Mouse (Mus musculus): ENCODE measurements around the gene BC005624. TPM values are rescaled to one million over a fixed set of nuclear protein-coding genes. Genes with fewer than 3 reads are reported as not detected.
A peak's percentile ranks its signal among the peaks of the same experiment; 100 is the strongest.

Gene BC005624
- total and polyA plus RNA-seq, 3 experiments: 39.6 to 63.0 TPM; not detected in 1

GRCm38 (mm10) chr2:30928893-30929482 lies 53.0 kb downstream of the BC005624 start (continued):
- TF ChIP-seq NRF1 (IDR thresholded peaks at IDR 0.05; ENCODE audit: insufficient read depth, low read depth, low read length, poor library complexity, severe bottlenecking) (no peak), TBP (IDR thresholded peaks at IDR 0.05; ENCODE audit: low read depth, low read length) (peak; percentile 81)

DNA sequence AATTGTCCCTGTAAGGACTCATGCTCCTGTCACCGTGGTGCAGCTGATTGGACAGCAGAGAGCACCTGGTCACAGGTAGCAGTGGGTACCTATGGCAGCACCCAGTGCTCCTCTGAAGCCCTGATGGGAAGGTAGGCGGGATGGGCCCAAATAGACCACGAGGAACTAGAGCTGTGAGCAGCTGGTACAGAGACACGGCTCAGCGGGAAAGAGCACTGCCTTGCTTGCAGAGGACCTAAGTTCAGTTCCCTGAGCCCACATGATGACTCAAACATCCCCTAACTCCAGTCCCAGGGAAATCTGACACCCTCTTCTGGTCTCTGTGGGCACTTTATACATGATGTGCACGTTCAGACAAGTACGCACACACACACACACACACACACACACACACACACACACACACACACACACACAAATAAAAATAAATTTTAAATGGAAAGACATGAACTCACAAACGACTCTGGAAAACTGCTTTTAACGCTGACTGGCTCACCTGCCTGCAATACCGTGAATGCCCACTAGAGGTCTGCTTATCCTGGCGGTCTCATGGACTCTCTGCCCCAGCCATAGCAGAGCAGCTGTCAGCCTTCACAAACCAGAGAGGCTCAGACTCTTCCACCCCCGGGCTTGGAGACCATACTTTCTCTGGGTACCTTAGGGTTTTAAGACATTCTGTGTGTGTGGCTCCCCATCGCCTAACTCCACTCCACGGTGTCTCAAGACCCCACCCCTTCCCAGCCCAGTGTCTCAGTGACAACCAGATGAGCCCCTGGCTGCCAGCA lies 54.0 kb downstream of the BC005624 start:
- no peaks in the 10 kb centered on the region for H3K36me3 ChIP-seq (ENCODE audit: control insufficient read depth in 1 of 2, insufficient read depth in 2 of 2, low read length in 2 of 2)
- H3K27ac ChIP-seq (ENCODE audit: control insufficient read depth, low read depth, low read length): peak overlapping the region; percentile 60
- no peaks in the 10 kb centered on the region; a peak in 1 of 4 replicates for H3K27me3 ChIP-seq (ENCODE audit: control insufficient read depth in 1 of 2, insufficient read depth in 2 of 2, low read length in 2 of 2)
- no peaks in the 10 kb centered on the region for H3K9me3 ChIP-seq (replicated peaks; ENCODE audit: insufficient read depth, low read length)
- H3K9ac ChIP-seq (ENCODE audit: control insufficient read depth, low read depth, low read length, poor library complexity, severe bottlenecking): peak overlapping the region; percentile 61
- H3K4me1 ChIP-seq (ENCODE audit: control insufficient read depth in 1 of 2, insufficient read depth in 2 of 2, low read length in 2 of 2): peaks cover 0 to 12% of the 10 kb centered on the region in 2 experiments; a peak in 3 of 4 replicates
- H3K4me3 ChIP-seq (ENCODE audit: control insufficient read depth in 1 of 2, insufficient read depth in 1 of 2, low read depth in 2 of 2, low read length in 2 of 2): peak overlapping the region; percentile 41 to 45
- DNase-seq (ENCODE audit: low read depth, low spot score): peak; percentile 91
- TF ChIP-seq MXI1 (IDR thresholded peaks at IDR 0.05; ENCODE audit: low read depth, low read length) (no peak; the same call in 1 of the 2 replicates), GATA1 (IDR thresholded peaks at IDR 0.05; ENCODE audit: low read depth, low read length) (0 out of 2 replicates have a peak, but pooled peaks have one; percentile 6), E2F4 (IDR thresholded peaks at IDR 0.05; ENCODE audit: borderline replicate concordance, low read depth, low read length) (no peak), MAZ (IDR thresholded peaks at IDR 0.05; ENCODE audit: low read depth, low read length) (0 out of 2 replicates have a peak, but pooled peaks have one; percentile 19), MYB (IDR thresholded peaks at IDR 0.05; ENCODE audit: low read depth, low read length) (no peak), HCFC1 (IDR thresholded peaks at IDR 0.05; ENCODE audit: low read depth, low read length) (peak; percentile 64), MYC (IDR thresholded peaks at IDR 0.05; ENCODE audit: low read depth, low read length) (peak; percentile 43; the same call in 1 of the 2 replicates), USF2 (IDR thresholded peaks at IDR 0.05; ENCODE audit: borderline replicate concordance in 1 of 2, insufficient read depth in 1 of 2, low read depth in 1 of 2, low read length in 2 of 2) (no peak), TBP (IDR thresholded peaks at IDR 0.05; ENCODE audit: low read depth, low read length) (no peak), CHD2 (IDR thresholded peaks at IDR 0.05; ENCODE audit: low read length) (no peak), ZC3H11A (IDR thresholded peaks at IDR 0.05; ENCODE audit: low read depth, low read length) (no peak), ETS1 (IDR thresholded peaks at IDR 0.05; ENCODE audit: low read depth, low read length) (no peak), JUND (IDR thresholded peaks at IDR 0.05; ENCODE audit: low read depth, low read length) (no peak), ZMIZ1 (IDR thresholded peaks at IDR 0.05; ENCODE audit: low read depth, low read length) (no peak), SIN3A (IDR thresholded peaks at IDR 0.05; ENCODE audit: low read length) (peak; percentile 43; the same call in 1 of the 2 replicates), RAD21 (IDR thresholded peaks at IDR 0.05; ENCODE audit: low read depth, low read length) (peak; percentile 30), MAX (IDR thresholded peaks at IDR 0.05; ENCODE audit: low read length) (no peak), SMC3 (IDR thresholded peaks at IDR 0.05; ENCODE audit: low read depth, low read length) (peak; percentile 56), CTCF (IDR thresholded peaks at IDR 0.05 in 2 of 3, conservative IDR thresholded peaks at IDR 0.05 in 1 of 3; ENCODE audit: control insufficient read depth in 1 of 3, insufficient read depth in 1 of 3, low read depth in 2 of 3, low read length in 3 of 3, poor library complexity in 1 of 3, severe bottlenecking in 1 of 3) (peak; percentile 75 to 93 (median 76)), GABPA (IDR thresholded peaks at IDR 0.05; ENCODE audit: low read depth, low read length) (no peak)
- no peaks in the 10 kb centered on the region; the same call in 1 of the 2 replicates for H3K79me2 ChIP-seq (ENCODE audit: control insufficient read depth, insufficient read depth, low read length, poor library complexity)

Measured in MEL (cell line).